ENCODE assay signal across 7 mouse cellular contexts in the genomic region with DNA sequence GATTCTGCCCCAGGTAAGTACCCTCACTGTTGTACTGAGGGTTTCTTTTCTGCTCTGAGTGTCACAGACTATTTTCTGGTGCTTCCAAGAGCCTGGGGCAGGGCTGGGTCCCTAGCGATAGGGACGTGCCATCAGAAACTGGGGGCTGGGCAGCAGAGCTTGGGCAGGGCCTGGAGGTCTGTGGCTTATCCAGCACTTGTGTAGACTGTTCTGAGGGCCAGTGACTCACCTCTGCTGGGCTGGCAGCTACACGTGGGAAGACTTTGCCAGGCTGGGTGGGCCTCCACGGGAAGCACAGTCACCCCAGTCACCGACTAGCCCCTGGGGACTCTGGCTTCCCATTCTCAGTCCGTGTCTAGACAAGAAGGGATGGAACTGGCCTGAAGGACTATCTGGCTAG. TPM values are rescaled to one million over a fixed set of nuclear protein-coding genes. Genes with fewer than 3 reads are reported as not detected.
DNase-seq lines count a peak whose midpoint lies in the region; ATAC-seq and TF ChIP-seq lines count a peak whose summit lies in the region.

No protein-coding gene starts in this region.

- DNase-seq in Muller cell, postnatal 12 days (ENCODE audit: inconsistent ontology term): peak; percentile 81
- DNase-seq in limb, embryonic 11.5 days (ENCODE audit: low spot score): no peak
- no peak for DNase-seq in right cerebral cortex, postnatal 14 days
- DNase-seq in right cerebral cortex, postnatal 4 days: no peak

- no peaks in the 10 kb centered on the region for H3K9me3 ChIP-seq in E14TG2a.4 (ENCODE audit: low read length)
- no peaks in the 10 kb centered on the region for H3K9me3 ChIP-seq in forebrain, embryonic 16.5 days (ENCODE audit: control insufficient read depth, low read length)
- no peaks in the 10 kb centered on the region for H3K9me3 ChIP-seq in limb, embryonic 11.5 days (ENCODE audit: control insufficient read depth, low read length)

- peak overlapping the region; percentile 97 for H3K4me2 ChIP-seq in forebrain, embryonic 16.5 days (ENCODE audit: low read length)
- H3K4me2 ChIP-seq in limb, embryonic 11.5 days (ENCODE audit: low read depth, severe bottlenecking): peak overlapping the region; percentile 100
- H3K4me2 ChIP-seq in myocyte (ENCODE audit: low read depth): peak overlapping the region; percentile 99

- WGBS in forebrain, embryonic 16.5 days: 61% methylated on average over 6 of the region's 6 CpGs
- 63% methylated on average over 6 of the region's 6 CpGs for WGBS in limb, embryonic 11.5 days

- TF ChIP-seq CTCF in E14TG2a.4 (conservative IDR thresholded peaks at IDR 0.05; ENCODE audit: low read length): no peak

- peak overlapping the region; percentile 71 for H3ac ChIP-seq in myocyte (ENCODE audit: control insufficient read depth, insufficient read length)

- peak; percentile 63 for TF ChIP-seq POLR2A in myocyte (IDR thresholded peaks at IDR 0.05; ENCODE audit: insufficient read length, low read depth)

- H3K79me2 ChIP-seq in myocyte (ENCODE audit: control insufficient read depth, insufficient read depth): peaks cover 47% of the 10 kb centered on the region

- H3K9ac ChIP-seq in forebrain, embryonic 16.5 days (replicated peaks; ENCODE audit: low read depth, low read length): peak overlapping the region; percentile 82
- no peak overlapping the region for H3K9ac ChIP-seq in limb, embryonic 11.5 days (ENCODE audit: low read length)

- H3K27ac ChIP-seq in forebrain, embryonic 16.5 days (ENCODE audit: low read length): no peak overlapping the region
- no peak overlapping the region for H3K27ac ChIP-seq in limb, embryonic 11.5 days (replicated peaks; ENCODE audit: low read depth, low read length)

- H3K27me3 ChIP-seq in E14TG2a.4 (ENCODE audit: insufficient read depth, low read length) (peaks cover 88% of the 10 kb centered on the region), myocyte (ENCODE audit: control insufficient read depth, insufficient read depth, insufficient read length) (no peaks in the 10 kb centered on the region)
- H3K27me3 ChIP-seq in forebrain, embryonic 16.5 days (replicated peaks; ENCODE audit: control insufficient read depth, insufficient read depth, low read length): no peaks in the 10 kb centered on the region
- no peaks in the 10 kb centered on the region for H3K27me3 ChIP-seq in limb, embryonic 11.5 days (ENCODE audit: control insufficient read depth, insufficient read depth, low read length)

- no peaks in the 10 kb centered on the region for H3K36me3 ChIP-seq in E14TG2a.4 (ENCODE audit: insufficient read depth, low read length)
- no peaks in the 10 kb centered on the region for H3K36me3 ChIP-seq in forebrain, embryonic 16.5 days (ENCODE audit: control insufficient read depth, insufficient read depth)
- H3K36me3 ChIP-seq in limb, embryonic 11.5 days (ENCODE audit: control insufficient read depth, insufficient read depth, low read length): no peaks in the 10 kb centered on the region
- peaks cover 20% of the 10 kb centered on the region for H3K36me3 ChIP-seq in myocyte (ENCODE audit: control insufficient read depth, insufficient read depth)

- ATAC-seq in forebrain, embryonic 16.5 days: 0 out of 2 replicates have a peak, but pooled peaks have one; percentile 9
- peak; percentile 46; the same call in 1 of the 2 replicates for ATAC-seq in limb, embryonic 11.5 days (ENCODE audit: insufficient number of reproducible peaks, low FRiP score, low TSS enrichment, low read depth)

- H3K4me1 ChIP-seq in E14TG2a.4 (replicated peaks; ENCODE audit: low read depth, low read length): peaks cover 22% of the 10 kb centered on the region
- H3K4me1 ChIP-seq in forebrain, embryonic 16.5 days (replicated peaks; ENCODE audit: control insufficient read depth, insufficient read depth, low read length): peaks cover 21% of the 10 kb centered on the region
- H3K4me1 ChIP-seq in limb, embryonic 11.5 days (ENCODE audit: control insufficient read depth, insufficient read depth, low read length): peaks cover 6% of the 10 kb centered on the region

- H3K4me3 ChIP-seq in E14TG2a.4 (replicated peaks; ENCODE audit: low read length) (peak overlapping the region; percentile 80), myocyte (peak overlapping the region; percentile 90)
- H3K4me3 ChIP-seq in forebrain, embryonic 16.5 days (replicated peaks; ENCODE audit: low read length): peak overlapping the region; percentile 78
- H3K4me3 ChIP-seq in limb, embryonic 11.5 days (ENCODE audit: low read depth, low read length): peak overlapping the region; percentile 60

TF ChIP-seq in myocyte, 11 proteins besides CTCF, POLR2A, EP300 and RAD21:
- peak in 1 of 3 experiments; percentile 69 for TF ChIP-seq MYOG (IDR thresholded peaks at IDR 0.05; ENCODE audit: control insufficient read depth in 1 of 3, insufficient read depth in 1 of 3, insufficient read length in 2 of 3, low read depth in 2 of 3)
- TF ChIP-seq TCF12 (IDR thresholded peaks at IDR 0.05; ENCODE audit: insufficient read depth, poor library complexity, severe bottlenecking): no peak
- peak in 1 of 3 experiments; percentile 56 for TF ChIP-seq MYOD1 (IDR thresholded peaks at IDR 0.05; ENCODE audit: control insufficient read depth in 1 of 3, insufficient read length in 2 of 3, low read depth in 2 of 3)
- TF ChIP-seq REST (IDR thresholded peaks at IDR 0.05; ENCODE audit: insufficient read depth, insufficient read length): no peak
- peak; percentile 82 for TF ChIP-seq POLR2AphosphoS2 (IDR thresholded peaks at IDR 0.05; ENCODE audit: insufficient read length, low read depth)

RNA-seq across cellular contexts. Expression of a gene that starts 0.9 kb away (rescaled TPM):
- polyA plus RNA-seq in forebrain, embryonic 16.5 days (2015; fragmentation: Nextera tagmentation; extraction: Ambion mirVana): 14.1 and 20.9 TPM in 2 replicates
- 2.3 and 3.3 TPM in 2 replicates for polyA plus RNA-seq in limb, embryonic 11.5 days (2014; fragmentation: Nextera tagmentation; extraction: Ambion mirVana)
- polyA plus RNA-seq in myocyte (2012; fragmentation: generic; extraction: Trizol): 557 TPM

RNA-seq across cellular contexts. Expression of a gene that starts 40.8 kb away (rescaled TPM):
- 18.0 and 18.4 TPM in 2 replicates for polyA plus RNA-seq in forebrain, embryonic 16.5 days (2015; fragmentation: Nextera tagmentation; extraction: Ambion mirVana)
- polyA plus RNA-seq in limb, embryonic 11.5 days (2014; fragmentation: Nextera tagmentation; extraction: Ambion mirVana): 39.8 and 44.5 TPM in 2 replicates
- 15.2 TPM for polyA plus RNA-seq in myocyte (2012; fragmentation: generic; extraction: Trizol)

RNA-seq across cellular contexts. Expression of a gene that starts 40.8 kb away (rescaled TPM):
- 1.2 and 1.5 TPM in 2 replicates for polyA plus RNA-seq in forebrain, embryonic 16.5 days (2015; fragmentation: Nextera tagmentation; extraction: Ambion mirVana)
- polyA plus RNA-seq in limb, embryonic 11.5 days (2014; fragmentation: Nextera tagmentation; extraction: Ambion mirVana): 1.9 and 2.4 TPM in 2 replicates
- polyA plus RNA-seq in myocyte (2012; fragmentation: generic; extraction: Trizol): 6.6 TPM

RNA-seq across cellular contexts. Expression of a gene that starts 59.3 kb away (rescaled TPM):
- polyA plus RNA-seq in forebrain, embryonic 16.5 days (2015; fragmentation: Nextera tagmentation; extraction: Ambion mirVana): 171 and 173 TPM in 2 replicates
- polyA plus RNA-seq in limb, embryonic 11.5 days (2014; fragmentation: Nextera tagmentation; extraction: Ambion mirVana): 55.1 and 57.0 TPM in 2 replicates
- polyA plus RNA-seq in myocyte (2012; fragmentation: generic; extraction: Trizol): 157 TPM

Comparison
In these comparisons a context has a peak if more than half of its experiments do, and no peak if none do; other contexts are left out.
1. RNA of a gene that starts 0.9 kb away (polyA plus RNA-seq): 557 TPM in myocyte (single experiment); 14.1 to 20.9 TPM in forebrain, embryonic 16.5 days and 2.3 to 3.3 TPM in limb, embryonic 11.5 days; every median in the first group is over 10 times any median in the second.
2. Peak in every context shown above with its lines, with median percentiles within 50 percentile points of each other: H3K4me3 ChIP-seq and H3K4me2 ChIP-seq.